Mouse (Mus musculus): ENCODE data around the gene Slc35f2. TPM values are rescaled to one million over a fixed set of nuclear protein-coding genes. Genes with fewer than 3 reads are reported as not detected.

The Slc35f2 gene
- total and polyA plus RNA-seq, 3 experiments, result not detected

DNA sequence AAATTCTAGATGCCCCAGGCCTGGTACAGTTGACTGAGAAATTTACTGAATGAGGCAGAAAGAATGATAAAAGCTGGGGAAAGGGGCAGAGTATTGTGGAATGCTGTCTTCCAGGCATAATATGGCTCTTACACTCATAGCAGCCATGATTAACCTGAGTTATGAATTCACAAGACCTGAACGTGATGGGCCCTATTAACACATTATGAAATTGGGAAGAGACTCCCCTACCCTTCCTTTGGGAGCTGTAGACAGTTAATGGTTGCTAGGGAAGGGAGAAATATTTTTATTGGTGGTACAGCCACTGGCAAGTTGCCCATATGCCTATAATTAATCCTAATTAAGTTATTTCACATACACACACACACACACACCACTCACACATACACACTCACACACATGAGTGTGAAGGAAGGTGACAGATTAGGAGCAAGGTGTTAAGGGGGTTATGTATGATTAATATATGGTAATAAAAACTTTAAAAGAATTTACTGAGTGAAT is 22.5 kb downstream of the Slc35f2 start:
- no peaks in the 10 kb centered on the region for H3K9me3 ChIP-seq (replicated peaks; ENCODE audit: insufficient read depth, low read length)
- H3K4me3 ChIP-seq (ENCODE audit: control insufficient read depth in 1 of 2, insufficient read depth in 1 of 2, low read depth in 2 of 2, low read length in 2 of 2), result no peak overlapping the region
- no peak for TF ChIP-seq POLR2A (IDR thresholded peaks at IDR 0.05; ENCODE audit: control insufficient read depth in 1 of 2, insufficient read depth in 1 of 2, low read depth in 1 of 2, low read length in 2 of 2, poor library complexity in 1 of 2)
- TF ChIP-seq GABPA (IDR thresholded peaks at IDR 0.05; ENCODE audit: low read depth, low read length), result no peak
- no peak for TF ChIP-seq RCOR1 (IDR thresholded peaks at IDR 0.05; ENCODE audit: low read depth, low read length)
- no peaks in the 10 kb centered on the region; a peak in 1 of 4 replicates for H3K27me3 ChIP-seq (ENCODE audit: control insufficient read depth in 1 of 2, insufficient read depth in 2 of 2, low read length in 2 of 2)
- H3K27ac ChIP-seq (ENCODE audit: control insufficient read depth, low read depth, low read length), result no peak overlapping the region
- no peaks in the 10 kb centered on the region for H3K36me3 ChIP-seq (ENCODE audit: control insufficient read depth in 1 of 2, insufficient read depth in 2 of 2, low read length in 2 of 2)
- no peak for DNase-seq (ENCODE audit: low read depth, low spot score)
- no peaks in the 10 kb centered on the region for H3K4me1 ChIP-seq (ENCODE audit: control insufficient read depth in 1 of 2, insufficient read depth in 2 of 2, low read length in 2 of 2)
- no peak overlapping the region for H3K9ac ChIP-seq (ENCODE audit: control insufficient read depth, low read depth, low read length, poor library complexity, severe bottlenecking)
- no peaks in the 10 kb centered on the region for H3K79me2 ChIP-seq (ENCODE audit: control insufficient read depth, insufficient read depth, low read length, poor library complexity)

DNA sequence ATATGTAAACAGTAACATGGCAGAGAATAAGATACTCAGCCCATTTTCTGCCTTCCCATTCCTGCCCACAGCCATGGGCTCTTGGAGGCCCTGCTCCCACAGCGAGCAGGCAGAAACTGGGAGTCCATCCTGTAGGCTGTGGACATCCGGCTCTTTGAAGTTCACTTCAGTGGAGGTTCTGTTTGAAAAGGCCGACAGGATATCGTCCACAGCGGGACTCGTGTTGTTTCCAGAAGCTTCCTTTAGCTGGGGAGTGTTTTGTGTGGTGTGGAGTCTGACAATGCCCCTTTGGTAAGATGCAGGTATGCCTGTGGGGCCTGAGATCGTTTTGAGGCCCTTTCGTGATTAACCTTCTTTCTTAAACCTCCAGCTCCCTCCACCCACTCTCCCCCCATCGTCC is 23.2 kb downstream of the Slc35f2 start:
- Histone ChIP-seq H3K9me3 (replicated peaks; ENCODE audit: insufficient read depth, low read length) (no peaks in the 10 kb centered on the region), H3K9ac (ENCODE audit: control insufficient read depth, low read depth, low read length, poor library complexity, severe bottlenecking) (no peak overlapping the region), H3K4me3 (ENCODE audit: control insufficient read depth in 1 of 2, insufficient read depth in 1 of 2, low read depth in 2 of 2, low read length in 2 of 2) (no peak overlapping the region), H3K79me2 (ENCODE audit: control insufficient read depth, insufficient read depth, low read length, poor library complexity) (no peaks in the 10 kb centered on the region), H3K27ac (ENCODE audit: control insufficient read depth, low read depth, low read length) (no peak overlapping the region), H3K4me1 (ENCODE audit: control insufficient read depth in 1 of 2, insufficient read depth in 2 of 2, low read length in 2 of 2) (no peaks in the 10 kb centered on the region), H3K36me3 (ENCODE audit: control insufficient read depth in 1 of 2, insufficient read depth in 2 of 2, low read length in 2 of 2) (no peaks in the 10 kb centered on the region), H3K27me3 (ENCODE audit: control insufficient read depth in 1 of 2, insufficient read depth in 2 of 2, low read length in 2 of 2) (no peaks in the 10 kb centered on the region; a peak in 1 of 4 replicates)
- TF ChIP-seq MYB (IDR thresholded peaks at IDR 0.05; ENCODE audit: low read depth, low read length) (no peak), TBP (IDR thresholded peaks at IDR 0.05; ENCODE audit: low read depth, low read length) (no peak), NRF1 (IDR thresholded peaks at IDR 0.05; ENCODE audit: insufficient read depth, low read depth, low read length, poor library complexity, severe bottlenecking) (no peak), GABPA (IDR thresholded peaks at IDR 0.05; ENCODE audit: low read depth, low read length) (no peak), ZKSCAN1 (IDR thresholded peaks at IDR 0.05; ENCODE audit: low read depth, low read length) (no peak), KAT2A (conservative IDR thresholded peaks at IDR 0.05; ENCODE audit: low read depth, low read length) (no peak), JUND (IDR thresholded peaks at IDR 0.05; ENCODE audit: low read depth, low read length) (no peak), GATA1 (IDR thresholded peaks at IDR 0.05; ENCODE audit: low read depth, low read length) (no peak), ZC3H11A (IDR thresholded peaks at IDR 0.05; ENCODE audit: low read depth, low read length) (no peak), USF1 (IDR thresholded peaks at IDR 0.05; ENCODE audit: low read depth, low read length) (no peak), MAX (IDR thresholded peaks at IDR 0.05; ENCODE audit: low read length) (no peak)
- no peak for DNase-seq (ENCODE audit: low read depth, low spot score)

DNA sequence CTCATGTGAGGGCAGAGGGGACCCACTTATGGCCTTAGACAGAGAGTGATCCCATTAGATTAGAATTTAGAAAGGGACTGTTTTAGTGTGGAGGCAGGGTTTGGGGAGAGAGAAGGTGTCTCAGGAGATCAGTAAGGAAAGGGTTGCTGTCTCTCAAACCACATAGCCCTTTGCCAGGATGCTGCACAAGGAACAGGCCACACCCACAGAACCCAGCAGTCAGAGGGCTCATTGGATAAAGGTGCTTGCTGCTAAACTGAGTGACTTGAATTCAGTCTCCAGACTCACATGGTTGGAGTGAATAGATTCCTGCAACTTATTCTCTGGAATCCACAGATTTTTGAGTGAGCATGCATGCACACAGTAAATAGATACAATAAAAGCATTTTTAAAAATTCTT is 24.0 kb downstream of the Slc35f2 start:
- TF ChIP-seq USF1 (IDR thresholded peaks at IDR 0.05; ENCODE audit: low read depth, low read length), result no peak
- TF ChIP-seq ZC3H11A (IDR thresholded peaks at IDR 0.05; ENCODE audit: low read depth, low read length), result no peak
- no peak for TF ChIP-seq MAFK (IDR thresholded peaks at IDR 0.05; ENCODE audit: borderline replicate concordance, low read depth, low read length)
- no peak for TF ChIP-seq MAZ (IDR thresholded peaks at IDR 0.05; ENCODE audit: low read depth, low read length)
- no peak for TF ChIP-seq ZKSCAN1 (IDR thresholded peaks at IDR 0.05; ENCODE audit: low read depth, low read length)
- TF ChIP-seq UBTF (IDR thresholded peaks at IDR 0.05; ENCODE audit: borderline replicate concordance, insufficient read depth, low read depth, low read length), result no peak
- no peak for TF ChIP-seq GATA1 (IDR thresholded peaks at IDR 0.05; ENCODE audit: low read depth, low read length)
- TF ChIP-seq HCFC1 (IDR thresholded peaks at IDR 0.05; ENCODE audit: low read depth, low read length), result no peak
- no peak for TF ChIP-seq MYB (IDR thresholded peaks at IDR 0.05; ENCODE audit: low read depth, low read length)
- H3K9me3 ChIP-seq (replicated peaks; ENCODE audit: insufficient read depth, low read length), result no peaks in the 10 kb centered on the region
- H3K79me2 ChIP-seq (ENCODE audit: control insufficient read depth, insufficient read depth, low read length, poor library complexity), result no peaks in the 10 kb centered on the region
- no peaks in the 10 kb centered on the region; a peak in 1 of 4 replicates for H3K27me3 ChIP-seq (ENCODE audit: control insufficient read depth in 1 of 2, insufficient read depth in 2 of 2, low read length in 2 of 2)
- no peaks in the 10 kb centered on the region for H3K4me1 ChIP-seq (ENCODE audit: control insufficient read depth in 1 of 2, insufficient read depth in 2 of 2, low read length in 2 of 2)
- no peaks in the 10 kb centered on the region for H3K36me3 ChIP-seq (ENCODE audit: control insufficient read depth in 1 of 2, insufficient read depth in 2 of 2, low read length in 2 of 2)
- no peak overlapping the region for H3K4me3 ChIP-seq (ENCODE audit: control insufficient read depth in 1 of 2, insufficient read depth in 1 of 2, low read depth in 2 of 2, low read length in 2 of 2)
- DNase-seq (ENCODE audit: low read depth, low spot score), result no peak
- H3K9ac ChIP-seq (ENCODE audit: control insufficient read depth, low read depth, low read length, poor library complexity, severe bottlenecking), result no peak overlapping the region
- no peak overlapping the region for H3K27ac ChIP-seq (ENCODE audit: control insufficient read depth, low read depth, low read length)
